Mouse (Mus musculus): ENCODE data around the gene Kif1c. TPM values are rescaled to one million over a fixed set of nuclear protein-coding genes. Genes with fewer than 3 reads are reported as not detected.

Kif1c gene
- 1.4 and 1.5 TPM in 2 replicates for polyA plus RNA-seq (2015; fragmentation: Nextera tagmentation; extraction: Ambion mirVana)

- no peaks in the 10 kb centered on the region for H3K9me3 ChIP-seq (ENCODE audit: control insufficient read depth, low read length)
- peak within 1 kb of the TSS; percentile 85 for H3K9ac ChIP-seq (replicated peaks; ENCODE audit: low read depth, low read length)
- H3K4me2 ChIP-seq (ENCODE audit: low read length): peak within 1 kb of the TSS; percentile 68
- H3K4me3 ChIP-seq (replicated peaks; ENCODE audit: low read length): peak within 1 kb of the TSS; percentile 91
- peaks cover 6% of the 10 kb centered on the region for H3K36me3 ChIP-seq (ENCODE audit: control insufficient read depth, insufficient read depth)
- ATAC-seq: peak; percentile 96
- 2% methylated on average over 59 of the region's 69 CpGs for WGBS
- H3K4me1 ChIP-seq (replicated peaks; ENCODE audit: control insufficient read depth, insufficient read depth, low read length): peaks cover 22% of the 10 kb centered on the region
- no peaks in the 10 kb centered on the region for H3K27me3 ChIP-seq (replicated peaks; ENCODE audit: control insufficient read depth, insufficient read depth, low read length)
- peak within 1 kb of the TSS; percentile 85 for H3K27ac ChIP-seq (ENCODE audit: low read length)
Measured at GRCm38 (mm10) chr11:70699722-70700556, at the start of gene Kif1c, which contains the start of gene Inca1. Gene Kif1c, plus strand, starts transcription at chr11:70700548. Gene Inca1, minus strand, starts transcription at chr11:70700155.

DNA sequence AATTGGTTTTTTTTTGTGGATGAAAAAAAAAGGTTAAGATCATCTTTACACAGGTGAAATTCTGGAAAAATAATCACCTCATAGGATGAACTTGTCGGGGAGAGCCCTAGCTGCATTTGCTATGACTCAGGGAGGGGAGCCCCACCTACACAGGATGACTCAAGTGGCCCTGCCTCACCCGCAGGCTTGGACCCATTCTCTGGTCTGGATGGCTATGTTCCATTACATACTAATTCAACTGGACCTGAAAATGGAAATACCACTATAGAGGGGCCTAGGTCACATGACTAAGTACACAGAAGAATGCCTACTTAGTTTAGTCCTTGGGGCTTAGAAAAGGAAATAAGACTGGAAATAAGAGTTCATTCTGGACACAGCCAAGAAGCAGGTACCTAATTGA lies 49.0 kb upstream of the Kif1c start:
- Histone ChIP-seq H3K4me1 (replicated peaks; ENCODE audit: control insufficient read depth, insufficient read depth, low read length) (peaks cover 49% of the 10 kb centered on the region), H3K9me3 (ENCODE audit: control insufficient read depth, low read length) (no peaks in the 10 kb centered on the region), H3K4me3 (replicated peaks; ENCODE audit: low read length) (no peak overlapping the region), H3K27ac (ENCODE audit: low read length) (no peak overlapping the region), H3K4me2 (ENCODE audit: low read length) (no peak overlapping the region), H3K36me3 (ENCODE audit: control insufficient read depth, insufficient read depth) (peaks cover 23% of the 10 kb centered on the region), H3K27me3 (replicated peaks; ENCODE audit: control insufficient read depth, insufficient read depth, low read length) (no peaks in the 10 kb centered on the region), H3K9ac (replicated peaks; ENCODE audit: low read depth, low read length) (no peak overlapping the region)
- ATAC-seq: no peak
- 82% methylated on average over 2 of the region's 2 CpGs for WGBS

GRCm38 (mm10) chr11:70652029-70652883 lies 48.1 kb upstream of the Kif1c start:
- no peak for ATAC-seq
- H3K4me1 ChIP-seq (replicated peaks; ENCODE audit: control insufficient read depth, insufficient read depth, low read length): peaks cover 49% of the 10 kb centered on the region
- H3K4me3 ChIP-seq (replicated peaks; ENCODE audit: low read length): peak overlapping the region; percentile 100
- no peak overlapping the region for H3K9ac ChIP-seq (replicated peaks; ENCODE audit: low read depth, low read length)
- 63% methylated on average over 12 of the region's 12 CpGs for WGBS
- H3K27me3 ChIP-seq (replicated peaks; ENCODE audit: control insufficient read depth, insufficient read depth, low read length): no peaks in the 10 kb centered on the region
- H3K36me3 ChIP-seq (ENCODE audit: control insufficient read depth, insufficient read depth): peaks cover 23% of the 10 kb centered on the region
- H3K9me3 ChIP-seq (ENCODE audit: control insufficient read depth, low read length): no peaks in the 10 kb centered on the region
- peak overlapping the region; percentile 98 for H3K4me2 ChIP-seq (ENCODE audit: low read length)
- H3K27ac ChIP-seq (ENCODE audit: low read length): no peak overlapping the region

- Histone ChIP-seq H3K4me1 (replicated peaks; ENCODE audit: control insufficient read depth, insufficient read depth, low read length) (peaks cover 47% of the 10 kb centered on the region), H3K4me3 (replicated peaks; ENCODE audit: low read length) (peak overlapping the region; percentile 100), H3K4me2 (ENCODE audit: low read length) (peak overlapping the region; percentile 98), H3K27ac (ENCODE audit: low read length) (peak overlapping the region; percentile 95; the same call in 1 of the 2 replicates), H3K9ac (replicated peaks; ENCODE audit: low read depth, low read length) (peak overlapping the region; percentile 96), H3K9me3 (ENCODE audit: control insufficient read depth, low read length) (no peaks in the 10 kb centered on the region), H3K27me3 (replicated peaks; ENCODE audit: control insufficient read depth, insufficient read depth, low read length) (no peaks in the 10 kb centered on the region), H3K36me3 (ENCODE audit: control insufficient read depth, insufficient read depth) (peaks cover 23% of the 10 kb centered on the region)
- 65% methylated on average over 6 of the region's 6 CpGs for WGBS
- ATAC-seq: no peak
Measured at GRCm38 (mm10) chr11:70652884-70653344, 47.4 kb upstream of the Kif1c start.

- peak overlapping the region; percentile 100 for H3K4me3 ChIP-seq (replicated peaks; ENCODE audit: low read length)
- H3K9ac ChIP-seq (replicated peaks; ENCODE audit: low read depth, low read length): peak overlapping the region; percentile 96
- H3K36me3 ChIP-seq (ENCODE audit: control insufficient read depth, insufficient read depth): peaks cover 23% of the 10 kb centered on the region
- peak overlapping the region; percentile 95 for H3K27ac ChIP-seq (ENCODE audit: low read length)
- under 1% methylated on average over 48 of the region's 63 CpGs for WGBS
- H3K9me3 ChIP-seq (ENCODE audit: control insufficient read depth, low read length): no peaks in the 10 kb centered on the region
- peak overlapping the region; percentile 98 for H3K4me2 ChIP-seq (ENCODE audit: low read length)
- no peaks in the 10 kb centered on the region for H3K27me3 ChIP-seq (replicated peaks; ENCODE audit: control insufficient read depth, insufficient read depth, low read length)
- ATAC-seq: peak; percentile 66
- H3K4me1 ChIP-seq (replicated peaks; ENCODE audit: control insufficient read depth, insufficient read depth, low read length): peaks cover 40% of the 10 kb centered on the region
Measured at GRCm38 (mm10) chr11:70653345-70654197, 46.8 kb upstream of the Kif1c start.

DNA sequence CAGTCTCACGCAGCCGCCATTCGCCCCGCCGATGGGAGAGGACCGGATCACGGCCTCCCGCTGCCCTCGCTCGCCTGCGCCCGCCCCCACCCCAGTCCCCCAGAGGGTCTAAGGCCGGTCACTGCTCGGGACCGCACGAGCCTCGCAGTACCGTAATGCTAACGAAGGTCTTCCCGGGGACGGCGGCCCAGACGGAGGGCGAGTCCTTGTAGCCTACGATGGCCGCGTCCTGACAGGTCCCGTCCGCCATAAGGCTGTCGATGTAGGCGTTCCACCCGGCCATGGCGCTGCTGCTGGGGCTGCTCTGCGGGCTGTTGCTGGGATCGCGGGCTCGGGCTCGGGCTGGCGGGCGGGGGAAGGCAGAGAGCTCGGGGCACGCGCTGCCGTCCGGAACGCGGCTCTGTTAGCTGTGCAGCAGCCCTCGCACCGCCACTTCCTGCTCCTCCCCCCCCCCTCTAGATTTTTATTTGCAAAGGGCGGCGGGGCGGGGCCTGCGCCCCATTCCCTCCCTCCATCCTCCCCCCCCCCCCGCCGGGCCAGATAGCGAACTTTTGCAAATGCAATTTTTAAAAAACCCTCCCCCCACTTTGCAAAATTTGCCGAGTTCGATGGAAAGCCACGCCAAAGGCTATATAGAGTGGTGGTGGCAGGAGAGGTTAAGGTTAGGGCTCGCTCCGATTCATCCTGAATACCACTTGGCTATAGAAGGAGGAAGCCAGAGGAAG lies 46.0 kb upstream of the Kif1c start, which contains the start of gene Pfn1:
Gene Pfn1 (minus strand): TSS at position 447 of the 725 bp plus-strand sequence.
- H3K36me3 ChIP-seq (ENCODE audit: control insufficient read depth, insufficient read depth): peaks cover 20% of the 10 kb centered on the region
- whole genome bisulfite sequencing: under 1% methylated on average over 59 of the region's 61 CpGs

GRCm38 (mm10) chr11:70654923-70655570 lies 45.3 kb upstream of the Kif1c start:
- Histone ChIP-seq H3K4me2 (ENCODE audit: low read length) (peak overlapping the region; percentile 98), H3K4me3 (replicated peaks; ENCODE audit: low read length) (peak overlapping the region; percentile 100), H3K9ac (replicated peaks; ENCODE audit: low read depth, low read length) (peak overlapping the region; percentile 96), H3K36me3 (ENCODE audit: control insufficient read depth, insufficient read depth) (peaks cover 15% of the 10 kb centered on the region), H3K4me1 (replicated peaks; ENCODE audit: control insufficient read depth, insufficient read depth, low read length) (peaks cover 32% of the 10 kb centered on the region), H3K27ac (ENCODE audit: low read length) (peak overlapping the region; percentile 95), H3K27me3 (replicated peaks; ENCODE audit: control insufficient read depth, insufficient read depth, low read length) (no peaks in the 10 kb centered on the region), H3K9me3 (ENCODE audit: control insufficient read depth, low read length) (no peaks in the 10 kb centered on the region)
- under 1% methylated on average over 47 of the region's 48 CpGs for WGBS
- peak; percentile 65 for ATAC-seq

More for the DNA sequence above, 46.0 kb upstream of the Kif1c start, which contains the start of gene Pfn1:
- H3K27me3 ChIP-seq (replicated peaks; ENCODE audit: control insufficient read depth, insufficient read depth, low read length): no peaks in the 10 kb centered on the region
- H3K9ac ChIP-seq (replicated peaks; ENCODE audit: low read depth, low read length): peak within 1 kb of the TSS; percentile 96
- H3K4me1 ChIP-seq (replicated peaks; ENCODE audit: control insufficient read depth, insufficient read depth, low read length): peaks cover 32% of the 10 kb centered on the region
- H3K4me3 ChIP-seq (replicated peaks; ENCODE audit: low read length): peak within 1 kb of the TSS; percentile 100
- peak within 1 kb of the TSS; percentile 98 for H3K4me2 ChIP-seq (ENCODE audit: low read length)
- H3K27ac ChIP-seq (ENCODE audit: low read length): peak within 1 kb of the TSS; percentile 95
- H3K9me3 ChIP-seq (ENCODE audit: control insufficient read depth, low read length): no peaks in the 10 kb centered on the region
- ATAC-seq: peak; percentile 72
